Mouse (Mus musculus) T-helper 1 cell (primary cell): Measurements from ENCODE around the gene Mfsd4a.

Experiments
- in situ Hi-C: fragments of 300-600 bp; cut with MboI, MseI; formaldehyde crosslinking; loops from one replicate; pipeline ENCODE4 v1.15.1; 2025; ENCODE audit warnings: high pct_unique_total_duplicates

The Mfsd4a gene

GRCm38 (mm10) chr1:132067261-132068255, at the start of gene Mfsd4a:
Gene Mfsd4a (minus strand): TSS chr1:132068062.
- in situ Hi-C loops, result loop anchor here (10.0 kb wide), 1 partner anchor 353 kb away; no protein-coding TSS in a partner anchor

- in situ Hi-C loops, result loop anchor here (5.0 kb wide), 1 partner anchor 139 kb away; no protein-coding TSS in a partner anchor
Observed at GRCm38 (mm10) chr1:132116606-132117005, 48.7 kb upstream of the Mfsd4a start.

- in situ Hi-C loops, result no loop called here
Observed at GRCm38 (mm10) chr1:132113098-132113497, 45.2 kb upstream of the Mfsd4a start.

- in situ Hi-C loops, result no loop called here
Observed at GRCm38 (mm10) chr1:132112426-132112825, 44.6 kb upstream of the Mfsd4a start.

- in situ Hi-C loops, result no loop called here
Observed at GRCm38 (mm10) chr1:132111411-132111810, 43.5 kb upstream of the Mfsd4a start.

- in situ Hi-C loops, result no loop called here
Observed at GRCm38 (mm10) chr1:132109368-132109767, 41.5 kb upstream of the Mfsd4a start.

- in situ Hi-C loops, result no loop called here
Observed at GRCm38 (mm10) chr1:132104353-132104752, 36.5 kb upstream of the Mfsd4a start.

- in situ Hi-C loops, result no loop called here
Observed at GRCm38 (mm10) chr1:132101953-132102697, 34.3 kb upstream of the Mfsd4a start.

GRCm38 (mm10) chr1:132099775-132100174, 31.9 kb upstream of the Mfsd4a start:
- in situ Hi-C loops, result no loop called here

GRCm38 (mm10) chr1:132099016-132099415, 31.2 kb upstream of the Mfsd4a start:
- in situ Hi-C loops, result no loop called here

- in situ Hi-C loops, result no loop called here
Observed at GRCm38 (mm10) chr1:132098076-132098475, 30.2 kb upstream of the Mfsd4a start.

GRCm38 (mm10) chr1:132095356-132096004, 27.6 kb upstream of the Mfsd4a start:
- in situ Hi-C loops, result no loop called here

- in situ Hi-C loops, result no loop called here
Observed at GRCm38 (mm10) chr1:132093269-132093668, 25.4 kb upstream of the Mfsd4a start.

GRCm38 (mm10) chr1:132090266-132090665, 22.4 kb upstream of the Mfsd4a start:
- in situ Hi-C loops, result no loop called here

GRCm38 (mm10) chr1:132089767-132090166, 21.9 kb upstream of the Mfsd4a start:
- in situ Hi-C loops, result no loop called here

GRCm38 (mm10) chr1:132088181-132088671, 20.4 kb upstream of the Mfsd4a start:
- in situ Hi-C loops, result no loop called here

- in situ Hi-C loops, result no loop called here
Observed at GRCm38 (mm10) chr1:132085181-132086049, 17.6 kb upstream of the Mfsd4a start.

GRCm38 (mm10) chr1:132078413-132078812, 10.6 kb upstream of the Mfsd4a start:
- in situ Hi-C loops, result no loop called here

GRCm38 (mm10) chr1:132075576-132075975, 7.7 kb upstream of the Mfsd4a start:
- in situ Hi-C loops, result no loop called here

- in situ Hi-C loops, result no loop called here
Observed at GRCm38 (mm10) chr1:132070659-132071058, 2.8 kb upstream of the Mfsd4a start.

GRCm38 (mm10) chr1:132069436-132069835, 1.6 kb upstream of the Mfsd4a start:
- in situ Hi-C loops, result loop anchor here (10.0 kb wide), 1 partner anchor 355 kb away; no protein-coding TSS in a partner anchor
